Mouse (Mus musculus) hindbrain, embryonic 13.5 days (tissue): ENCODE data around the gene Prrg2. TPM values are rescaled to one million over a fixed set of nuclear protein-coding genes. Genes with fewer than 3 reads are reported as not detected.
A peak's percentile ranks its signal among the peaks of the same experiment; 100 is the strongest.
"Not testable (repeated sequence)": the region's sequence is repeated elsewhere in the genome, so short reads cannot be mapped to it uniquely, and the experiment has no call there.

ENCODE experiments used
- ATAC-seq: fragments of 200-750 bp; cut with Nextera tagmentation; 2 replicates; pipeline ENCODE4 v1.8.0; 2017; ENCODE audit warnings: moderate TSS enrichment; ENCODE audit not compliant: low FRiP score
- H3K27ac ChIP-seq: fragments of 300-500 bp; sonication (generic); 2 replicates; pipeline ENCODE4 v1.5.1; 2015; ENCODE audit warnings: inconsistent platforms, mild to moderate bottlenecking, moderate library complexity
- H3K27me3 ChIP-seq: fragments of 300-500 bp; sonication (generic); 2 replicates; pipeline ENCODE4 v1.6.1; 2015; ENCODE audit warnings: mild to moderate bottlenecking, inconsistent platforms
- H3K36me3 ChIP-seq: fragments of 300-500 bp; sonication (generic); 2 replicates; pipeline ENCODE4 v1.6.1; 2015; ENCODE audit warnings: mild to moderate bottlenecking, inconsistent platforms
- H3K4me1 ChIP-seq: fragments of 300-500 bp; sonication (generic); replicated peaks from 2 replicates; pipeline ENCODE4 v1.6.1; 2015; ENCODE audit warnings: inconsistent platforms
- H3K4me2 ChIP-seq: fragments of 300-500 bp; sonication (generic); 2 replicates; pipeline ENCODE4 v1.6.1; 2015; ENCODE audit warnings: inconsistent platforms, mild to moderate bottlenecking, moderate library complexity
- H3K4me3 ChIP-seq: fragments of 300-500 bp; sonication (generic); 2 replicates; pipeline ENCODE4 v1.5.1; 2015; ENCODE audit warnings: mild to moderate bottlenecking, inconsistent platforms
- H3K9ac ChIP-seq: fragments of 300-500 bp; sonication (generic); 2 replicates; pipeline ENCODE4 v1.6.1; 2015; ENCODE audit warnings: mild to moderate bottlenecking, inconsistent platforms
- H3K9me3 ChIP-seq: fragments of 300-500 bp; sonication (generic); 2 replicates; pipeline ENCODE4 v1.6.1; 2016; ENCODE audit warnings: inconsistent platforms
- WGBS: fragments of 180-500 bp; shearing (Covaris S2); methylation state at CpG from one replicate; pipeline ENCODE4 v1.1.7; 2015; 5-methylcytosine and 5-hydroxymethylcytosine counted together
- polyA plus RNA-seq: library from polyadenylated mRNA; unstranded; fragments of >200 nt; fragmentation: Nextera tagmentation; extraction: Ambion mirVana; gene quantifications from 2 replicates; pipeline ENCODE4 v1.2.1, GENCODE M21; 2015

Prrg2 gene
- polyA plus RNA-seq, 1 experiment from 2014 or later: 14.8 TPM

DNA sequence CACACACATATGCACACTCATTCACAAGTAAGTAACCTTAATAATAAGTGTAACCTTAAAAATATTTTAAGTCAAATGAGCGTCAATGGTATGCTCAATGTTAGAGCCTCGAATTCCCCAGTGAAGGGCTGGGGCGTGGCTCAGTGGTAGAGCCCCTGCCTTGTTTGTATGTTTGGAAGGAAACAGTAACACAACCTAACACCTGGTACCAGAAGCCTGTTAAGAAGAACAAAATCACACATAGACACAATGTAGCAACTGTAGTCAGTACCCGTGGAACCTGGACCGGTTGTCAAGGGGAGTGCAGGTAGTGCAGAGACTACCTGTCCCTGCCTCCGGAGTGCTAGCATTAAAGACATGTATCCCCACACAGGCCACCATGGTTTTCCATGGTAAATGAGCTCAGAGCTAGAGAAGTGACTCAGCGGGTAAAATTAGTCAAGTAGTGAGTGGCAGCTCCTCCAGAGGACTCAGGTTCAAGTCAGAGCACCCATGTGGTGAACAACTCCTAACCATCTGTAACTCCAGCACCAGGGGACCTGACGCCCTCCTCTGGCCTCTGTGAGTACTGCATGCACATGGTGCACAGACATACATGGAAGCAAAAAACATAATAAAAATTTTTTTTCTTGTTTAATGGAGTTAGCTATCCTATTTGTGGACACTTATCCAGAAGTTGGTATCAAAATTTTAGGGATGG is 36.2 kb upstream of the Prrg2 start:
- no peaks in the 10 kb centered on the region for H3K36me3 ChIP-seq
- ATAC-seq: no peak
- 92% methylated on average over 8 of the region's 8 CpGs for WGBS
- H3K4me3 ChIP-seq: no peak overlapping the region
- H3K9me3 ChIP-seq: no peaks in the 10 kb centered on the region
- no peak overlapping the region for H3K4me2 ChIP-seq
- no peaks in the 10 kb centered on the region for H3K27me3 ChIP-seq
- no peaks in the 10 kb centered on the region for H3K4me1 ChIP-seq
- H3K9ac ChIP-seq: no peak overlapping the region
- no peak overlapping the region for H3K27ac ChIP-seq

DNA sequence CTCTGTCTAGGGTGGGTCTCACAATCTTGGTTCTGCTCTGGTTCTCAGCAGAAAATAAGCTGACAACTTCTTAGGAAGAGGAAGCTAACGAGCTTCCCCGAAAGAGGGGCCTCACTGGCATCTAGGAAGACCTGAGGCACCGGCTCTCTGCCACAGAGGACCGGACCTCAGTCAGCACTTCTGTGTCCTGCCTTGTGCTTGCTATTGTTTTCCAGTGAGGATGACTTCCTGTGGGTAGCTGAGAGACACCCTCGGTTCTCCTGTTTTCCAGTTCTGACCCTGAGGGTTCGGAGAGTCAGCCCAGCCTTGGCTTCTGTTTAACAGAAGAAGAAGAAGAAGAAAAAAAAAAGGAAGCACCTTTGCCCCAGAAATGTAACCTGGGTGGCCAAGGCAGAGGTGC is 35.0 kb upstream of the Prrg2 start:
- no peak overlapping the region for H3K9ac ChIP-seq

DNA sequence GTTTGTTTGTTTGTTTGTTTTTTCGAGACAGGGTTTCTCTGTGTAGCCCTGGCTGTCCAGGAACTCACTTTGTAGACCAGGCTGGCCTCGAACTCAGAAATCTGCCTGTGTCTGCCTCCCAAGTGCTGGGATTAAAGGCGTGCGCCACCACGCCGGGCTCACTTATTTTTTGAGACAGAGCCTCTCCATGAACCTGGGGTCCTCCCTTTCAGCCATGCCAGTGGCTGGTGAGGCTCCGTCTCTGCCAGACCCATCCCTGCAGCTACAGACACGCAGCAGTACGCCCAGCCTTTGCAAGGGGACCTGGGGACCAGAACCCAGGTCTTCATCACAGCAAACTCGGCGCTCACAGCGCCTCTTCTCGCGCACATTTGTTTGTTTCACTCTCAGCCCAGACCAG is 33.5 kb upstream of the Prrg2 start:
- not testable (repeated sequence) for H3K27ac ChIP-seq, H3K27me3 ChIP-seq, H3K4me3 ChIP-seq, H3K9ac ChIP-seq, H3K9me3 ChIP-seq, H3K36me3 ChIP-seq, H3K4me2 ChIP-seq, ATAC-seq
- 94% methylated on average over 14 of the region's 14 CpGs for WGBS
- H3K4me1 ChIP-seq: peaks cover 18% of the 10 kb centered on the region; the same call in 1 of the 2 replicates

More for the DNA sequence above, 35.0 kb upstream of the Prrg2 start:
- H3K36me3 ChIP-seq: no peaks in the 10 kb centered on the region
- H3K4me1 ChIP-seq: 0 out of 2 replicates have a peak, but pooled peaks cover 7% of the 10 kb centered on the region
- H3K4me3 ChIP-seq: no peak overlapping the region
- no peak for ATAC-seq
- H3K9me3 ChIP-seq: no peaks in the 10 kb centered on the region
- no peak overlapping the region for H3K27ac ChIP-seq
- no peak overlapping the region for H3K4me2 ChIP-seq
- H3K27me3 ChIP-seq: no peaks in the 10 kb centered on the region
- WGBS: 74% methylated on average over 6 of the region's 6 CpGs

- Histone ChIP-seq H3K36me3 (no peaks in the 10 kb centered on the region), H3K9me3 (no peaks in the 10 kb centered on the region), H3K4me3 (no peak overlapping the region), H3K4me1 (peaks cover 19% of the 10 kb centered on the region; the same call in 1 of the 2 replicates), H3K27ac (no peak overlapping the region), H3K4me2 (no peak overlapping the region), H3K27me3 (peaks cover 4% of the 10 kb centered on the region; the same call in 1 of the 2 replicates), H3K9ac (no peak overlapping the region)
- ATAC-seq: no peak
- 80% methylated on average over 6 of the region's 6 CpGs for WGBS
Measured at GRCm38 (mm10) chr7:45095367-45095766, 32.9 kb upstream of the Prrg2 start.

GRCm38 (mm10) chr7:45094121-45094520 is 31.6 kb upstream of the Prrg2 start:
- Histone ChIP-seq H3K27me3 (peaks cover 4% of the 10 kb centered on the region; the same call in 1 of the 2 replicates), H3K9ac (no peak overlapping the region), H3K4me3 (no peak overlapping the region), H3K9me3 (no peaks in the 10 kb centered on the region), H3K36me3 (no peaks in the 10 kb centered on the region), H3K4me2 (no peak overlapping the region), H3K27ac (no peak overlapping the region), H3K4me1 (peaks cover 19% of the 10 kb centered on the region; the same call in 1 of the 2 replicates)
- ATAC-seq: no peak
- 50% methylated on average over 7 of the region's 7 CpGs for WGBS

GRCm38 (mm10) chr7:45093516-45093905 is 31.0 kb upstream of the Prrg2 start:
- Histone ChIP-seq H3K27ac (no peak overlapping the region), H3K4me3 (no peak overlapping the region), H3K9ac (no peak overlapping the region), H3K27me3 (peaks cover 4% of the 10 kb centered on the region; the same call in 1 of the 2 replicates), H3K36me3 (no peaks in the 10 kb centered on the region), H3K9me3 (no peaks in the 10 kb centered on the region), H3K4me2 (no peak overlapping the region), H3K4me1 (peaks cover 19% of the 10 kb centered on the region; the same call in 1 of the 2 replicates)
- ATAC-seq: no peak
- WGBS: 41% methylated on average over 15 of the region's 18 CpGs

GRCm38 (mm10) chr7:45092828-45093515 is 30.5 kb upstream of the Prrg2 start:
- Histone ChIP-seq H3K9ac (no peak overlapping the region), H3K27me3 (peaks cover 4% of the 10 kb centered on the region; the same call in 1 of the 2 replicates), H3K9me3 (no peaks in the 10 kb centered on the region), H3K27ac (no peak overlapping the region; the same call in 1 of the 2 replicates), H3K4me1 (peaks cover 19% of the 10 kb centered on the region; the same call in 1 of the 2 replicates), H3K4me3 (no peak overlapping the region), H3K4me2 (no peak overlapping the region), H3K36me3 (no peaks in the 10 kb centered on the region)
- WGBS: 64% methylated on average over 12 of the region's 12 CpGs
- no peak for ATAC-seq

- Histone ChIP-seq H3K27ac (peak within 1 kb of the TSS; percentile 44; the same call in 1 of the 2 replicates), H3K36me3 (peaks cover 2% of the 10 kb centered on the region; the same call in 1 of the 2 replicates), H3K27me3 (peaks cover 4% of the 10 kb centered on the region; the same call in 1 of the 2 replicates), H3K9me3 (no peaks in the 10 kb centered on the region), H3K4me3 (peak within 1 kb of the TSS; percentile 39), H3K4me2 (peak within 1 kb of the TSS; percentile 56), H3K9ac (peak within 1 kb of the TSS; percentile 69), H3K4me1 (peaks cover 19% of the 10 kb centered on the region; the same call in 1 of the 2 replicates)
- ATAC-seq: peak; percentile 94
- under 1% methylated on average over 16 of the region's 16 CpGs for WGBS
Measured at GRCm38 (mm10) chr7:45092048-45092447, 29.6 kb upstream of the Prrg2 start, which contains the start of gene Rcn3. Rcn3 (minus strand) TSS chr7:45092221.

GRCm38 (mm10) chr7:45091001-45091990 is 28.8 kb upstream of the Prrg2 start:
- Histone ChIP-seq H3K36me3 (peaks cover 10% of the 10 kb centered on the region), H3K4me1 (peaks cover 19% of the 10 kb centered on the region; the same call in 1 of the 2 replicates), H3K9ac (peak overlapping the region; percentile 69), H3K4me3 (peak overlapping the region; percentile 39), H3K9me3 (no peaks in the 10 kb centered on the region), H3K27ac (0 out of 2 replicates have a peak overlapping the region, but pooled peaks have one; percentile 44), H3K4me2 (peak overlapping the region; percentile 56), H3K27me3 (peaks cover 4% of the 10 kb centered on the region; the same call in 1 of the 2 replicates)
- 17% methylated on average over 35 of the region's 35 CpGs for WGBS
- peak; percentile 55 for ATAC-seq

GRCm38 (mm10) chr7:45090251-45090977 is 27.9 kb upstream of the Prrg2 start:
- no peak overlapping the region for H3K9ac ChIP-seq
- ATAC-seq: no peak
- peaks cover 4% of the 10 kb centered on the region; the same call in 1 of the 2 replicates for H3K27me3 ChIP-seq
- H3K27ac ChIP-seq: no peak overlapping the region
- no peaks in the 10 kb centered on the region for H3K9me3 ChIP-seq
- H3K4me2 ChIP-seq: peak overlapping the region; percentile 56; the same call in 1 of the 2 replicates
- peaks cover 17% of the 10 kb centered on the region for H3K36me3 ChIP-seq
- WGBS: 80% methylated on average over 13 of the region's 13 CpGs
- peaks cover 19% of the 10 kb centered on the region; the same call in 1 of the 2 replicates for H3K4me1 ChIP-seq
- H3K4me3 ChIP-seq: no peak overlapping the region; the same call in 1 of the 2 replicates

DNA sequence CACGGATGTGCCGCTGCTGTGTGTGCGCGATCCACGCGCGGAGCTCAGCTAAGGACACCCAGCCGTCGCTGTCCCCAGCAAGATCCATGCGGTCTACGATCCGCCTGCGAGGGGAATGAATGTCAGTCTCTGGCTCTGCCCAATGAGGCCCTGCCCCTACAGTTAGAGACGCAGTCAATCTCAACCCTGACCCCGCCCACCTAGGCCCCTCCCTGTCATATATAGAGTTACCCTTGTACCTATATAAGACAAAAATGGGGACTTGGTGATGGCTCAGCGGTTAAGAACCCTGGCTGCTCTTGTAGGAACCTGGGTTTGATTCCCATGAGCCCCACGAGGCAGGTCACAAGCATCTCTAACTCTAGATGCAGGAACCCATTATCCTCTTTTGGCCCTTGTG is 26.1 kb upstream of the Prrg2 start:
- peaks cover 29% of the 10 kb centered on the region for H3K36me3 ChIP-seq
- WGBS: 93% methylated on average over 17 of the region's 17 CpGs
- H3K4me1 ChIP-seq: peaks cover 19% of the 10 kb centered on the region; the same call in 1 of the 2 replicates
- H3K27me3 ChIP-seq: peaks cover 4% of the 10 kb centered on the region; the same call in 1 of the 2 replicates
- H3K4me3 ChIP-seq: no peak overlapping the region
- H3K9ac ChIP-seq: no peak overlapping the region
- ATAC-seq: no peak
- H3K27ac ChIP-seq: no peak overlapping the region
- H3K4me2 ChIP-seq: no peak overlapping the region
- no peaks in the 10 kb centered on the region for H3K9me3 ChIP-seq
